9 mouse cellular contexts compared by ENCODE assay signal in genomic region chr2:122298096-122298499, GRCm38 (mm10). TPM values are rescaled to one million over a fixed set of nuclear protein-coding genes. Genes with fewer than 3 reads are reported as not detected.
A peak's percentile ranks its signal among the peaks of the same experiment; 100 is the strongest.
DNase-seq lines count a peak whose midpoint lies in the region; ATAC-seq and TF ChIP-seq lines count a peak whose summit lies in the region.
"Had no signal": no experiment of that assay in that cellular context is flagged by ENCODE, and none has a peak within 500 bp of the region (broad histone marks: within the 10 kb centered on the region; RNA-seq: fewer than 3 reads in every experiment).

TSS of gene Duox2 (minus strand) at chr2:122298449.

- H3K36me3 ChIP-seq in testis, adult 2 months (ENCODE audit: control insufficient read depth, insufficient read depth, low read length): no peaks in the 10 kb centered on the region
- H3K36me3 ChIP-seq in liver, embryonic 14.5 days (replicated peaks; ENCODE audit: control insufficient read depth, insufficient read depth, low read depth): no peaks in the 10 kb centered on the region
- no peaks in the 10 kb centered on the region for H3K36me3 ChIP-seq in stomach, postnatal 0 days (ENCODE audit: control insufficient read depth, insufficient read depth, low read length)

- no peak within 1 kb of the TSS for H3K9ac ChIP-seq in liver, embryonic 14.5 days (replicated peaks)
- H3K9ac ChIP-seq in stomach, postnatal 0 days (ENCODE audit: low read length): no peak within 1 kb of the TSS

- ATAC-seq in liver, embryonic 14.5 days (ENCODE audit: insufficient read depth): no peak
- no peak for ATAC-seq in stomach, postnatal 0 days (ENCODE audit: low FRiP score, low TSS enrichment)

- TF ChIP-seq POLR2A in testis, adult 2 months (IDR thresholded peaks at IDR 0.05; ENCODE audit: control insufficient read depth, low read depth, low read length): no peak

- peak; percentile 42 for DNase-seq in embryo, embryonic 10.5 days (ENCODE audit: low spot score)
- no peak for DNase-seq in embryo, embryonic 10 days (ENCODE audit: low spot score)
- DNase-seq in testis, postnatal 10 days (ENCODE audit: low spot score): no peak
- no peak for DNase-seq in liver, embryonic 14.5 days (ENCODE audit: low read depth in 3 of 3, low spot score in 3 of 3)
- DNase-seq in stomach, postnatal 0 days (ENCODE audit: low spot score): no peak
- DNase-seq in thymus, postnatal 4 days: no peak
- no peak for DNase-seq in spleen, adult 12 weeks (ENCODE audit: low spot score)
- DNase-seq: adrenal gland, postnatal 10 days had no signal

- TF ChIP-seq EP300 in liver, embryonic 14.5 days (IDR thresholded peaks at IDR 0.05; ENCODE audit: low read depth): no peak
- TF ChIP-seq EP300 in stomach, postnatal 0 days (optimal IDR thresholded peaks at IDR 0.05): no peak

- peaks cover 4% of the 10 kb centered on the region; the same call in 1 of the 2 replicates for H3K27me3 ChIP-seq in testis, adult 2 months (ENCODE audit: control insufficient read depth, insufficient read depth, low read length)
- H3K27me3 ChIP-seq in liver, embryonic 14.5 days (ENCODE audit: control insufficient read depth, insufficient read depth, low read length): peaks cover 83% of the 10 kb centered on the region
- peaks cover 22% of the 10 kb centered on the region; the same call in 1 of the 2 replicates for H3K27me3 ChIP-seq in stomach, postnatal 0 days (ENCODE audit: control insufficient read depth, insufficient read depth, low read length)

- H3K27ac ChIP-seq in testis, adult 2 months (ENCODE audit: control insufficient read depth, insufficient read depth, low read depth, low read length): no peak within 1 kb of the TSS
- H3K27ac ChIP-seq in liver, embryonic 14.5 days: no peak within 1 kb of the TSS
- no peak within 1 kb of the TSS for H3K27ac ChIP-seq in stomach, postnatal 0 days (replicated peaks)

- WGBS in liver, embryonic 14.5 days (ENCODE audit: insufficient replicate concordance): 4% methylated on average over 13 of the region's 13 CpGs
- 3% methylated on average over 13 of the region's 13 CpGs for WGBS in stomach, postnatal 0 days

- peak within 1 kb of the TSS; percentile 54 for H3K4me3 ChIP-seq in testis, adult 2 months (ENCODE audit: control insufficient read depth, low read depth, low read length)
- H3K4me3 ChIP-seq in liver, embryonic 14.5 days (ENCODE audit: insufficient read depth in 1 of 2, low read depth in 2 of 2, low read length in 2 of 2): no peak within 1 kb of the TSS
- H3K4me3 ChIP-seq in stomach, postnatal 0 days (ENCODE audit: low read depth, low read length): peak within 1 kb of the TSS; percentile 19

- TF ChIP-seq CTCF in testis, adult 2 months (IDR thresholded peaks at IDR 0.05; ENCODE audit: control insufficient read depth, insufficient read depth, insufficient replicate concordance, low read depth, low read length): no peak
- TF ChIP-seq CTCF in liver, embryonic 14.5 days (IDR thresholded peaks at IDR 0.05; ENCODE audit: low read depth): no peak
- TF ChIP-seq CTCF in stomach, postnatal 0 days (IDR thresholded peaks at IDR 0.05; ENCODE audit: low read depth): no peak

- no peaks in the 10 kb centered on the region for H3K9me3 ChIP-seq in liver, embryonic 14.5 days (ENCODE audit: control insufficient read depth, low read length)
- H3K9me3 ChIP-seq in stomach, postnatal 0 days (ENCODE audit: control insufficient read depth, low read length): no peaks in the 10 kb centered on the region

- H3K4me2 ChIP-seq in liver, embryonic 14.5 days (ENCODE audit: low read depth): peak within 1 kb of the TSS; percentile 41
- H3K4me2 ChIP-seq in stomach, postnatal 0 days (replicated peaks; ENCODE audit: low read depth): peak within 1 kb of the TSS; percentile 48

- H3K4me1 ChIP-seq in testis, adult 2 months (ENCODE audit: control insufficient read depth, insufficient read depth, low read length): peaks cover 29% of the 10 kb centered on the region
- 0 out of 4 replicates have a peak, but pooled peaks cover 0 to 2% of the 10 kb centered on the region in 2 experiments for H3K4me1 ChIP-seq in liver, embryonic 14.5 days (replicated peaks; ENCODE audit: control insufficient read depth in 2 of 2, insufficient read depth in 2 of 2, low read length in 1 of 2)
- no peaks in the 10 kb centered on the region; the same call in 1 of the 2 replicates for H3K4me1 ChIP-seq in stomach, postnatal 0 days (replicated peaks; ENCODE audit: control insufficient read depth, insufficient read depth)

RNA-seq across cellular contexts. Expression of gene Duox2, which starts in this region (rescaled TPM):
- polyA plus RNA-seq in testis, adult 2 months (2012; rRNA removed): 0.06 and 0.11 TPM in 2 replicates
- polyA plus RNA-seq in liver, embryonic 14.5 days (2012; rRNA removed): 0.01 TPM in 1 of 2 replicates, not detected in the other
- polyA plus RNA-seq in liver, embryonic 14.5 days (2014; fragmentation: Nextera tagmentation; extraction: Ambion mirVana): not detected in 2 replicates
- polyA plus RNA-seq in stomach, postnatal 0 days (2015; fragmentation: Nextera tagmentation; extraction: Ambion mirVana): 15.2 and 17.2 TPM in 2 replicates

Comparison
In these comparisons a context has a peak if more than half of its experiments do, and no peak if none do; other contexts are left out.
1. RNA of gene Duox2 (polyA plus RNA-seq): 15.2 to 17.2 TPM in stomach, postnatal 0 days; 0.06 to 0.11 TPM in testis, adult 2 months and 0.01 TPM in liver, embryonic 14.5 days; every median in the first group is over 10 times any median in the second.
2. H3K4me3 ChIP-seq: peak in testis, adult 2 months (single experiment) and stomach, postnatal 0 days (single experiment); none in liver, embryonic 14.5 days (0 of 2).